Mouse (Mus musculus): Measurements from ENCODE around the gene Cyp8b1. TPM values are rescaled to one million over a fixed set of nuclear protein-coding genes. Genes with fewer than 3 reads are reported as not detected.

Cyp8b1 gene
- polyA plus RNA-seq, 1 experiment: not detected

- peak overlapping the region; percentile 76 for H3K4me2 ChIP-seq (ENCODE audit: low read depth)
- no peaks in the 10 kb centered on the region for H3K79me2 ChIP-seq (ENCODE audit: control insufficient read depth, insufficient read depth)
- no peak overlapping the region for H3ac ChIP-seq (ENCODE audit: control insufficient read depth, insufficient read length)
- no peak overlapping the region for H3K4me3 ChIP-seq
- TF ChIP-seq USF1 (IDR thresholded peaks at IDR 0.05; ENCODE audit: low read depth) (no peak), MYOD1 (IDR thresholded peaks at IDR 0.05; ENCODE audit: control insufficient read depth in 1 of 3, insufficient read length in 2 of 3, low read depth in 2 of 3) (peak in 1 of 3 experiments; percentile 9)
- no peaks in the 10 kb centered on the region for H3K36me3 ChIP-seq (ENCODE audit: control insufficient read depth, insufficient read depth)
- H3K27me3 ChIP-seq (ENCODE audit: control insufficient read depth, insufficient read depth, insufficient read length): no peaks in the 10 kb centered on the region
Measured at GRCm38 (mm10) chr9:121889927-121890440, 26.1 kb downstream of the Cyp8b1 start.

- peak overlapping the region; percentile 38 for H3K4me2 ChIP-seq (ENCODE audit: low read depth)
- no peak for TF ChIP-seq SRF (IDR thresholded peaks at IDR 0.05; ENCODE audit: control insufficient read depth, insufficient read length, low read depth)
- H3ac ChIP-seq (ENCODE audit: control insufficient read depth, insufficient read length): no peak overlapping the region
- H3K79me2 ChIP-seq (ENCODE audit: control insufficient read depth, insufficient read depth): no peaks in the 10 kb centered on the region
- H3K27me3 ChIP-seq (ENCODE audit: control insufficient read depth, insufficient read depth, insufficient read length): no peaks in the 10 kb centered on the region
- no peak overlapping the region for H3K4me3 ChIP-seq
- no peaks in the 10 kb centered on the region for H3K36me3 ChIP-seq (ENCODE audit: control insufficient read depth, insufficient read depth)
Measured at GRCm38 (mm10) chr9:121882015-121882457, 34.1 kb downstream of the Cyp8b1 start.

- no peak overlapping the region for H3K4me2 ChIP-seq (ENCODE audit: low read depth)
- no peak overlapping the region for H3ac ChIP-seq (ENCODE audit: control insufficient read depth, insufficient read length)
- no peaks in the 10 kb centered on the region for H3K79me2 ChIP-seq (ENCODE audit: control insufficient read depth, insufficient read depth)
- H3K4me3 ChIP-seq: no peak overlapping the region
- H3K27me3 ChIP-seq (ENCODE audit: control insufficient read depth, insufficient read depth, insufficient read length): no peaks in the 10 kb centered on the region
- TF ChIP-seq POLR2AphosphoS2 (IDR thresholded peaks at IDR 0.05; ENCODE audit: insufficient read length, low read depth) (no peak), MYOG (IDR thresholded peaks at IDR 0.05; ENCODE audit: control insufficient read depth in 1 of 3, insufficient read depth in 1 of 3, insufficient read length in 2 of 3, low read depth in 2 of 3) (no peak), MYOD1 (IDR thresholded peaks at IDR 0.05; ENCODE audit: control insufficient read depth in 1 of 3, insufficient read length in 2 of 3, low read depth in 2 of 3) (no peak), MAX (IDR thresholded peaks at IDR 0.05; ENCODE audit: low read depth) (no peak), SRF (IDR thresholded peaks at IDR 0.05; ENCODE audit: control insufficient read depth, insufficient read length, low read depth) (no peak), REST (IDR thresholded peaks at IDR 0.05; ENCODE audit: insufficient read depth, insufficient read length) (no peak), POLR2A (IDR thresholded peaks at IDR 0.05; ENCODE audit: insufficient read length, low read depth) (no peak), E2F4 (IDR thresholded peaks at IDR 0.05; ENCODE audit: insufficient read depth) (no peak), TCF12 (IDR thresholded peaks at IDR 0.05; ENCODE audit: insufficient read depth, poor library complexity, severe bottlenecking) (no peak), TCF3 (IDR thresholded peaks at IDR 0.05; ENCODE audit: insufficient read length, low read depth) (no peak), USF1 (IDR thresholded peaks at IDR 0.05; ENCODE audit: low read depth) (no peak), CEBPB (IDR thresholded peaks at IDR 0.05; ENCODE audit: insufficient read depth, poor library complexity, severe bottlenecking) (no peak)
- H3K36me3 ChIP-seq (ENCODE audit: control insufficient read depth, insufficient read depth): no peaks in the 10 kb centered on the region
Measured at GRCm38 (mm10) chr9:121881301-121881700, 34.8 kb downstream of the Cyp8b1 start.

- no peaks in the 10 kb centered on the region for H3K79me2 ChIP-seq (ENCODE audit: control insufficient read depth, insufficient read depth)
- no peak overlapping the region for H3K4me3 ChIP-seq
Measured at GRCm38 (mm10) chr9:121880840-121881239, 35.3 kb downstream of the Cyp8b1 start.

GRCm38 (mm10) chr9:121877052-121877740 is 38.9 kb downstream of the Cyp8b1 start:
- H3ac ChIP-seq (ENCODE audit: control insufficient read depth, insufficient read length): no peak overlapping the region
- TF ChIP-seq POLR2A (IDR thresholded peaks at IDR 0.05; ENCODE audit: insufficient read length, low read depth) (no peak), USF1 (IDR thresholded peaks at IDR 0.05; ENCODE audit: low read depth) (no peak), TCF12 (IDR thresholded peaks at IDR 0.05; ENCODE audit: insufficient read depth, poor library complexity, severe bottlenecking) (no peak), E2F4 (IDR thresholded peaks at IDR 0.05; ENCODE audit: insufficient read depth) (no peak), POLR2AphosphoS2 (IDR thresholded peaks at IDR 0.05; ENCODE audit: insufficient read length, low read depth) (no peak), SRF (IDR thresholded peaks at IDR 0.05; ENCODE audit: control insufficient read depth, insufficient read length, low read depth) (no peak), CEBPB (IDR thresholded peaks at IDR 0.05; ENCODE audit: insufficient read depth, poor library complexity, severe bottlenecking) (no peak), MYOG (IDR thresholded peaks at IDR 0.05; ENCODE audit: control insufficient read depth in 1 of 3, insufficient read depth in 1 of 3, insufficient read length in 2 of 3, low read depth in 2 of 3) (no peak), TCF3 (IDR thresholded peaks at IDR 0.05; ENCODE audit: insufficient read length, low read depth) (no peak), MYOD1 (IDR thresholded peaks at IDR 0.05; ENCODE audit: control insufficient read depth in 1 of 3, insufficient read length in 2 of 3, low read depth in 2 of 3) (no peak), REST (IDR thresholded peaks at IDR 0.05; ENCODE audit: insufficient read depth, insufficient read length) (no peak), MAX (IDR thresholded peaks at IDR 0.05; ENCODE audit: low read depth) (no peak)
- H3K36me3 ChIP-seq (ENCODE audit: control insufficient read depth, insufficient read depth): no peaks in the 10 kb centered on the region
- H3K79me2 ChIP-seq (ENCODE audit: control insufficient read depth, insufficient read depth): no peaks in the 10 kb centered on the region
- no peak overlapping the region for H3K4me3 ChIP-seq
- peaks cover 7% of the 10 kb centered on the region for H3K27me3 ChIP-seq (ENCODE audit: control insufficient read depth, insufficient read depth, insufficient read length)
- no peak overlapping the region for H3K4me2 ChIP-seq (ENCODE audit: low read depth)

More at GRCm38 (mm10) chr9:121880840-121881239, 35.3 kb downstream of the Cyp8b1 start:
- peak in 2 of 3 experiments; percentile 10 to 49 for TF ChIP-seq MYOD1 (IDR thresholded peaks at IDR 0.05; ENCODE audit: control insufficient read depth in 1 of 3, insufficient read length in 2 of 3, low read depth in 2 of 3)
- no peak for TF ChIP-seq MAX (IDR thresholded peaks at IDR 0.05; ENCODE audit: low read depth)
- no peak for TF ChIP-seq POLR2A (IDR thresholded peaks at IDR 0.05; ENCODE audit: insufficient read length, low read depth)
- TF ChIP-seq TCF3 (IDR thresholded peaks at IDR 0.05; ENCODE audit: insufficient read length, low read depth): no peak
- TF ChIP-seq REST (IDR thresholded peaks at IDR 0.05; ENCODE audit: insufficient read depth, insufficient read length): no peak
- peak in 1 of 3 experiments; percentile 65 for TF ChIP-seq MYOG (IDR thresholded peaks at IDR 0.05; ENCODE audit: control insufficient read depth in 1 of 3, insufficient read depth in 1 of 3, insufficient read length in 2 of 3, low read depth in 2 of 3)
- Histone ChIP-seq H3K27me3 (ENCODE audit: control insufficient read depth, insufficient read depth, insufficient read length) (no peaks in the 10 kb centered on the region), H3ac (ENCODE audit: control insufficient read depth, insufficient read length) (no peak overlapping the region), H3K4me2 (ENCODE audit: low read depth) (no peak overlapping the region), H3K36me3 (ENCODE audit: control insufficient read depth, insufficient read depth) (no peaks in the 10 kb centered on the region)
